In genomic region chr1:80014586-80014985, GRCm38 (mm10) we compare ENCODE assay signal across 20 mouse cellular contexts.
DNase-seq lines count a peak whose midpoint lies in the region; ATAC-seq and TF ChIP-seq lines count a peak whose summit lies in the region.
"Had no signal": no experiment of that assay in that cellular context is flagged by ENCODE, and none has a peak within 500 bp of the region (broad histone marks: within the 10 kb centered on the region; RNA-seq: fewer than 3 reads in every experiment).

No protein-coding gene starts in this region.

- no peaks in the 10 kb centered on the region for H3K4me1 ChIP-seq in kidney, postnatal 0 days (replicated peaks; ENCODE audit: insufficient read depth, low read length)
- peaks cover 17% of the 10 kb centered on the region for H3K4me1 ChIP-seq in embryonic facial prominence, embryonic 14.5 days (ENCODE audit: control insufficient read depth, insufficient read depth, low read length)
- H3K4me1 ChIP-seq in limb, embryonic 10.5 days = peaks cover 14% of the 10 kb centered on the region
- H3K4me1 ChIP-seq: forebrain, embryonic 15.5 days; heart, embryonic 10.5 days; hindbrain, embryonic 12.5 days had no signal

- no peaks in the 10 kb centered on the region for H3K9me3 ChIP-seq in kidney, postnatal 0 days (replicated peaks; ENCODE audit: low read length)
- no peaks in the 10 kb centered on the region for H3K9me3 ChIP-seq in embryonic facial prominence, embryonic 14.5 days (ENCODE audit: control insufficient read depth, low read length)
- no peaks in the 10 kb centered on the region for H3K9me3 ChIP-seq in limb, embryonic 10.5 days (replicated peaks)
- H3K9me3 ChIP-seq: forebrain, embryonic 15.5 days; heart, embryonic 10.5 days; hindbrain, embryonic 12.5 days had no signal

- 79% methylated on average over 2 of the region's 2 CpGs for WGBS in kidney, postnatal 0 days
- WGBS in embryonic facial prominence, embryonic 14.5 days = 45% methylated on average over 2 of the region's 2 CpGs
- WGBS in limb, embryonic 10.5 days = 37% methylated on average over 2 of the region's 2 CpGs

- no peaks in the 10 kb centered on the region for H3K27me3 ChIP-seq in kidney, postnatal 0 days (ENCODE audit: insufficient read depth, low read length)
- H3K27me3 ChIP-seq in embryonic facial prominence, embryonic 14.5 days (replicated peaks; ENCODE audit: control insufficient read depth, insufficient read depth, low read length) = no peaks in the 10 kb centered on the region
- no peaks in the 10 kb centered on the region for H3K27me3 ChIP-seq in limb, embryonic 10.5 days (ENCODE audit: low read depth, poor library complexity, severe bottlenecking)
- H3K27me3 ChIP-seq: forebrain, embryonic 15.5 days; hindbrain, embryonic 12.5 days had no signal

- no peak for TF ChIP-seq CTCF in kidney, postnatal 0 days (IDR thresholded peaks at IDR 0.05; ENCODE audit: low read depth)

- H3K9ac ChIP-seq in kidney, postnatal 0 days (ENCODE audit: low read depth, low read length) = no peak overlapping the region
- H3K9ac ChIP-seq in embryonic facial prominence, embryonic 14.5 days (ENCODE audit: low read depth, low read length) = no peak overlapping the region
- H3K9ac ChIP-seq: forebrain, embryonic 15.5 days; hindbrain, embryonic 12.5 days had no signal

- ATAC-seq in kidney, postnatal 0 days (replicated peaks; ENCODE audit: low FRiP score, low read depth) = no peak
- ATAC-seq in embryonic facial prominence, embryonic 14.5 days (ENCODE audit: low read depth) = 0 out of 2 replicates have a peak, but pooled peaks have one; percentile 49
- ATAC-seq: forebrain, embryonic 15.5 days; hindbrain, embryonic 16.5 days had no signal

- peak; percentile 32 for DNase-seq in embryo, embryonic 11 days
- no peak for DNase-seq in embryo, embryonic 9.5 days (ENCODE audit: extremely low spot score)
- DNase-seq in kidney, postnatal 0 days (ENCODE audit: low spot score) = peak; percentile 76
- no peak for DNase-seq in kidney, adult 18-20 months
- DNase-seq in embryonic facial prominence, embryonic 14.5 days (ENCODE audit: low spot score) = peak; percentile 90
- no peak for DNase-seq in limb, embryonic 10.5 days (ENCODE audit: low spot score)
- DNase-seq in spleen, adult 18-20 months = no peak
- DNase-seq in layer of hippocampus, postnatal 25 days (ENCODE audit: extremely low spot score in 1 of 2, low spot score in 1 of 2) = no peak
- DNase-seq: adrenal gland, postnatal 14 days; cerebellum, adult 11-12 months; cerebellum, adult 9-11 months; cerebellum, postnatal 36 days; gastrocnemius, postnatal 25 days; heart, postnatal 10 days; heart, postnatal 4 days; kidney, adult 11 months had no signal

- no peak overlapping the region for H3K4me2 ChIP-seq in kidney, postnatal 0 days (ENCODE audit: low read length)
- no peak overlapping the region for H3K4me2 ChIP-seq in embryonic facial prominence, embryonic 14.5 days (ENCODE audit: low read depth, low read length)
- H3K4me2 ChIP-seq: forebrain, embryonic 15.5 days; hindbrain, embryonic 12.5 days had no signal

- H3K27ac ChIP-seq in kidney, postnatal 0 days = peak overlapping the region; percentile 42; the same call in 1 of the 2 replicates
- H3K27ac ChIP-seq in embryonic facial prominence, embryonic 14.5 days (replicated peaks; ENCODE audit: low read depth, low read length) = peak overlapping the region; percentile 69; the same call in 1 of the 2 replicates
- H3K27ac ChIP-seq in limb, embryonic 10.5 days = peak overlapping the region; percentile 58; the same call in 1 of the 2 replicates
- H3K27ac ChIP-seq: forebrain, embryonic 15.5 days; heart, embryonic 10.5 days; hindbrain, embryonic 12.5 days had no signal

- no peak overlapping the region for H3K4me3 ChIP-seq in kidney, postnatal 0 days (replicated peaks; ENCODE audit: low read depth, low read length)
- no peak overlapping the region for H3K4me3 ChIP-seq in embryonic facial prominence, embryonic 14.5 days (ENCODE audit: low read depth, low read length)
- H3K4me3 ChIP-seq in limb, embryonic 10.5 days = no peak overlapping the region
- H3K4me3 ChIP-seq: forebrain, embryonic 15.5 days; heart, embryonic 10.5 days; hindbrain, embryonic 12.5 days had no signal

- H3K36me3 ChIP-seq in kidney, postnatal 0 days (ENCODE audit: insufficient read depth, low read length) = no peaks in the 10 kb centered on the region
- no peaks in the 10 kb centered on the region for H3K36me3 ChIP-seq in embryonic facial prominence, embryonic 14.5 days (ENCODE audit: control insufficient read depth, insufficient read depth, low read length)
- H3K36me3 ChIP-seq in limb, embryonic 10.5 days = no peaks in the 10 kb centered on the region
- H3K36me3 ChIP-seq: forebrain, embryonic 15.5 days; heart, embryonic 10.5 days; hindbrain, embryonic 12.5 days had no signal

Comparison
In these comparisons a context has a peak if more than half of its experiments do, and no peak if none do; other contexts are left out.
1. DNase-seq: peak in embryo, embryonic 11 days (single experiment), kidney, postnatal 0 days (single experiment) and embryonic facial prominence, embryonic 14.5 days (single experiment); none in embryo, embryonic 9.5 days (single experiment), kidney, adult 18-20 months (single experiment), limb, embryonic 10.5 days (single experiment), spleen, adult 18-20 months (0 of 2) and layer of hippocampus, postnatal 25 days (0 of 2).
2. Peak in every context shown above with its lines, with median percentiles within 50 percentile points of each other: H3K27ac ChIP-seq.